Mouse (Mus musculus): ENCODE data around the gene AC153137.1. TPM values are rescaled to one million over a fixed set of nuclear protein-coding genes. Genes with fewer than 3 reads are reported as not detected.

AC153137.1 gene
- polyA plus RNA-seq, 2 experiments from 2014 or later = not detected

Other genes with a start within 250 kb of the AC153137.1 start
- gene Phf3, start 104.0 kb downstream of the AC153137.1 start, polyA plus RNA-seq (2017; shearing (Covaris generic)) = 10 to 100 TPM; 19.3 to 27.9 TPM
- gene Lgsn, start 198.4 kb upstream of the AC153137.1 start, polyA plus RNA-seq (2017; shearing (Covaris generic)) = not detected
- gene 4931428L18Rik, start 244.7 kb upstream of the AC153137.1 start, polyA plus RNA-seq (2017; shearing (Covaris generic)) = not detected
- gene Pih1d3, start 244.9 kb upstream of the AC153137.1 start, polyA plus RNA-seq (2017; shearing (Covaris generic)) = not detected

All from activated CD4-positive, CD25-positive, alpha-beta regulatory T cell, adult 4 months (primary cell).